Mouse (Mus musculus): ENCODE results near the gene Ezh1. TPM values are rescaled to one million over a fixed set of nuclear protein-coding genes. Genes with fewer than 3 reads are reported as not detected.
A peak's percentile ranks its signal among the peaks of the same experiment; 100 is the strongest.

Ezh1 gene
- total RNA-seq, 2 experiments from 2014 or later, result 55.7 to 62.7 TPM

DNA sequence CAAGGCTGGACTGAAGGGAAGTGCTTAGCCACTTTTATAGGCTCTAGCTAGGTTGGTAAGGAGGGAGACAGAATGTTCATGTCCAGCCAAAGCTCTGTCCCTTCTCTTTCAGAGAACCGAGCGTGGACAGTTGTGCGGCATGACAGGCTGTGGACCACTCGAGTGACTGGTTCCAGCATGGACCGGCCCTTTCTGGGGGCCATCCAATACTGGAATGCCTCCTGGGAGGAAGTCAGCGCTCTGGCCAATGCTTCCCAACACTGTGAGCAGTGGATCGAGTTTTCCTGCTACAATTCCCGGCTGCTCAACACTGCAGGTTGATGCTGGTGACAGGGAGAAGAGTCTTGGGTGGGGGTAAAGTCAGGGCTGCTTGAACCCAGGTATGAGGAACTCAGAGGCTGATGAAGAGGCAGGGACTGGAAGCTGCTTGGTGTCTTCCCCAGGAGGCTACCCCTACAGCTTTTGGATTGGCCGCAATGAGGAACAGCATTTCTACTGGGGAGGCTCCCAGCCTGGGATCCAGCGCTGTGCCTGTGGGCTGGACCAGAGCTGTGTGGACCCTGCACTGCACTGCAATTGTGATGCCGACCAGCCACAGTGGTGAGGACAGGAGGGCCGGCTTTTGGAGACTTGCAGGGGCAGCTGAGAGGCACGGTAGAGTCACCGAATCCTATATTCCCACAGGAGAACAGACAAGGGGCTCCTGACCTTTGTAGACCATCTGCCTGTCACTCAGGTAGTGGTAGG lies 43.3 kb downstream of the Ezh1 start:
- no peak for DNase-seq (ENCODE audit: low spot score in 2 of 2)

DNA sequence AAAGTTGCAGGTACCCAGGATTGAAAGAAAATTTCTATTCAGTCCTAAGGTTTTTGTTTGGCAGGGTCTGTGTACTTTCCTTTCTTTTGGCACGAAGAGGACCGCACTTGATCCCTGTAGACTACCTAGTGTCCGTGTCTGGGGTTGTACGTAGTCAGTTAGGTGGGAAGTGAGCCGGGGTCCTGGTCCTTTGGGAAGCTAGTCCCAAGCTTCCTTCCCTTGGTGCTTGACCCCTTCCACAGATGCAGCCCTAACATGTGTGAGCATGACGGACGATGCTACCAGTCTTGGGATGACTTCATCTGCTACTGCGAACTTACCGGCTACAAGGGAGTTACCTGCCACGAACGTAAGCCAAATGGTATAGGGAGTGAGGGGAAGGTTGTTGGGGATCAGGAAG lies 44.3 kb downstream of the Ezh1 start:
- DNase-seq (ENCODE audit: low spot score in 2 of 2), result no peak

DNA sequence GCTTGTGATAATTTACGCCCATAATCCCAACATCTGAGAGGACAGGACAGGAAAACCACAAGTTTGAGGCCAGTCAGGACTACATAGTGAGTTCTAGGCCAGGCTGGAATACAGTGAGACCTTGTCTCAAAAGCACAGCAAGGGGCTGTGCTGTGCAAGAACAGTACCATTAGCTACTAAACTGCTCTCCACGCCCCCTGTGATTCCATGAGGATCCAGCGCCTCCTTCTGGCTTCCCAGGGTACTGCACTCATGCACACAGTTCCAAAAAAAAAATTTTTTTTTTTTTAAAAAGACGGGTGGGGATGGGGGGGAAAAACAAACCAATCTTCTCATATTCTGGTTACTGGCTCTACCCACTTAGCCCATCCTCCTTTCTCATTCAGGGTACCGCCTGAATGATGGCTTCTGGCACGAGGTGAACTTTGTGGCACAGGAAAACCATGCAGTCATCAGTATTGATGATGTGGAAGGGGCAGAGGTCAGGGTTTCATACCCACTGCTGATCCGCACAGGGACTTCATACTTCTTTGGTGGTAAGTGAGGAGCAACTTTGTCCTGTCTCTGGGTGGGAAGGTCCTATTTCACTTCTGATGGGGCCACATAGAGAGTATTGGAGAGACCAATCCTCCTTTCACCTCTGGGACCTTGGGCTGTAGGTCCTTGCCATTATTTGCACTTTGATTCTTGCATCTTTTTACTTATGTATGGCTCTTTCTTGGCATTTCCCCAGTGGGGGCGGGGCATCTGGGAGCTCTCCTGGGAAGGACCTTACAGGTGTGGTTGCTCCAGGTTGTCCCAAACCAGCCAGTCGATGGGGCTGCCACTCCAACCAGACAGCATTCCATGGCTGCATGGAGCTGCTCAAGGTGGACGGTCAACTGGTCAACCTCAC lies 45.2 kb downstream of the Ezh1 start:
- DNase-seq (ENCODE audit: low spot score in 2 of 2), result peak in 1 of 2 experiments; percentile 75

DNA sequence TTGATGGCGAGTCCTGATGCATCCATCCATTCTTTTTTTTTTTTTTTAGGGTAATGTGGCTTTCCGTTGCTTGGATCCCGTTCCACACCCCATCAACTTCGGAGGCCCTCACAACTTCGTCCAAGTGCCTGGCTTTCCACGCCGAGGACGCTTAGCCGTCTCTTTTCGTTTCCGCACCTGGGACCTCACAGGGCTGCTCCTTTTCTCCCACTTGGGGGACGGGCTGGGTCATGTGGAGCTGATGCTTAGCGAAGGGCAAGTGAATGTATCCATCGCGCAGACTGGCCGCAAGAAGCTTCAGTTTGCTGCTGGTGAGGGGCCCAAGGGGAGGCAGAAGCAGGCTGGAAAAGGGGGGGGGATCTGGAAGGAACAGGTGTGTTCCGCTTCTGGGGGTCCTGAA lies 46.0 kb downstream of the Ezh1 start:
- no peak for DNase-seq (ENCODE audit: low spot score in 2 of 2)

DNA sequence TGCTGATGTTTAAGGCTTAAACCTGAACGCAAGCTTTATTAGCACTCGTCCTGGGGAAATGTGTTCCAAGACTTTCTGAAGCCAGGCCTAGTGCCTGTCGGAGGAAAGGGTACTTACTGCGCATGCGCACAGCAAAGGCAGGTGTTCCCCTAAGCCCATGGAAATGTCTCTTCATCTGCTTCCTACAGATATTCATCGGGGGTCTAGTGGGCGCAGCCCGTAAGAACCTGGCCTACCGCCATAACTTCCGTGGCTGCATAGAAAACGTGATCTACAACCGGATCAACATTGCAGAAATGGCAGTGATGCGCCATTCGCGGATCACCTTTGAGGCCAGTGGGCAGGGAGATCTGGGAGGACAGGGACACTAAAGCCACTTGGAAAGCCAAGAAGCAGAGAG lies 47.0 kb downstream of the Ezh1 start:
- DNase-seq (ENCODE audit: low spot score in 2 of 2), result no peak

DNA sequence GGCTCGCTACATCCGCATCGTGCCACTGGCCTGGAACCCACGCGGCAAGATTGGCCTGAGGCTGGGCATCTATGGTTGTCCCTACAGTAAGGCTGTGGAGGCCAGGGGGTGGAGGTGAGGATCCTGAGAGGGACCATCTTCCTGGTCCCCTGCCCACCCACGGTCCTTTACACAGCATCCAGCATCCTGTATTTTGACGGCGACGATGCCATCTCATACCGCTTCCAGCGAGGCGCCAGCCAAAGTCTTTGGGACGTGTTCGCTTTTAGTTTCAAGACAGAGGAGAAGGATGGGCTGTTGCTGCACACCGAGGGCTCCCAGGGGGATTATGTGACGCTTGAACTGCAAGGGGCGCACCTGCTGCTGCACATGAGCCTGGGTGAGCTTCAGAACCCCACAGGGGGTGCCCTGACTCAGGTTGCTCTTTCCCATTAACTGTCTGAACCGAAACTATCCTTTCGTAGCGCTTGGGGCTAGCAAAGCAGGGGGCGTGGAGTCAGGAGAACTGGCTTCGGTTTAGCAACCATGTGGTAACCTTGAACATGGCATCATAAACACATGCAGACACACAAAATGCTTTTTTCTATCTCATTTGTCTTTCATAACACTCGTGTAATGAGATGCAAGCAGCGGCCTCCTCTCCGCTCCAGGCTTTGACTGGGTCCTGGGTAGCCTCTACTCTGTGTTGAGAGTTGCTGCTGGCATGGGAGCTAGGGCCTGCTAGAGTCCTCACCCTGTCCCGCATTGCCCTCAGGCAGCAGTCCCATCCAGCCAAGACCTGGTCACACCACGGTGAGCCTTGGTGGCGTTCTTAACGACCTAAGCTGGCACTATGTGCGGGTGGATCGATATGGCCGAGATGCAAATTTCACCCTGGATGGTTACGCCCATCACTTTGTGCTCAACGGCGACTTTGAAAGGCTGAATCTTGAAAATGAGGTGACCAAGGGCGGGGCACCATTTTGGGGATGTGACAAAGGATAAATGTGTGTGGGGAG lies 47.9 kb downstream of the Ezh1 start:
- no peak for DNase-seq (ENCODE audit: low spot score in 2 of 2)

DNA sequence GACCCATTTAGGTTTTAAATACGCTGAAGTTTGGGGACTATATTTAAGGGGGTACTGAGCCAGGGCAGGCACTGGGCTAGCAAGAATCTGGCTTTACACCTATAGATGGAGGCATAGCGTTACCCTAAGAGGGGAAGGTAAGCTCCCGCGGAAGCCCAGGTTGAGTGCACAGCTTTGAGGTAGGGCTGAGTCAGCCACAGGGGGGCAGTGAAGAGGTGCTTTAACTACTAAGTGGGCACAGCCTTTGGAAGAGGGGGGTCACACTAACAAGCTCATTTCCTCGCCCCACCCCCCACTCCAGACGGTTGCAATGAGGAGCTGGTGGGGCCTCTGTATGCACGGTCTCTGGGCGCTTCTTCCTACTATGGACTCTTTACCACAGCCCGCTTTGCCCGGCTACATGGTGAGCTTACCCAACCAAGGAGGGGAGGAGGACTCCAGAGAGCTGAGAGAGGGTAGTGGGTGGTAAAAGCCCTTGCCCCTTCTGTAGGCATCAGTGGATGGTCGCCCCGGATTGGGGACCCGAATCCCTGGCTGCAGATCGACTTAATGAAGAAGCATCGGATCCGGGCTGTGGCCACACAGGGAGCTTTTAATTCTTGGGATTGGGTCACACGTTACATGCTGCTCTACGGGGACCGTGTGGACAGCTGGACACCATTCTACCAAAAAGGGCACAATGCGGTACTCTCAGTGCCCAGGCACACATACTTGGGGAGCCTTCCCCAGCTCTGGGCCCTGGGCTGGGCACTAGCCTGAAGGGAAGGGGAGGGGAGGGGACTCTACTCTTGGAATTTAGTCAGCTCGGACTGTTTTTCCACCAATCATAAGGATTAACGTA lies 49.1 kb downstream of the Ezh1 start:
- peak; percentile 74 to 83 for DNase-seq (ENCODE audit: low spot score in 2 of 2)

DNA sequence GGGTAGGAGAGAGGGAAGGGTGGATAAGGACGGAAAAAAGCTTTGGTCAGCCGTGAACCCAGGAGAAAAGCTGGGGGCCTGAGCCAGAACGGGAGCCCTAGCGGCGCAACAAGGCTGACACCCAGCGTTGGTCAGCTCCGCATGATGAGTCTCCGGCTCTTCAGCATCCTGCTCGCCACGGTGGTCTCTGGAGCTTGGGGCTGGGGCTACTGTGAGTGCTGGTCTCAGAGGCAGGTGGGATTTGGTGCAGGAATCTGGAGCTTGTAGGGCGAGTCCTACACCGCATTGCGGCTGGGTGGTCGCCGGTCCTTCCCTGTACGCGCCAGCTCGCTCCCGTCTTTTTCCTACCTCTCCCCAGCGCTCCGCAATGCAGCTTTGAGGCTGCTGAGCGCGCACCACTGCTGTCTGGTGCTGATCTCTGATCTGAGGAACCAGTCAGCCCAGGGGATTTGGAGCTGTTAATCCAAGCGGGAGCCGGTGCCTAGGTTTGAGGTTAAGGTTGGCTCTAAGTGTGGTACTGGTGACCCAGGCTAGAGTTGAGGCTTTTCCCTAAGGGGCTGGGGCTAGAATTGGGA lies 50.1 kb downstream of the Ezh1 start:
- peak in 1 of 2 experiments; percentile 66 for DNase-seq (ENCODE audit: low spot score in 2 of 2)

DNA sequence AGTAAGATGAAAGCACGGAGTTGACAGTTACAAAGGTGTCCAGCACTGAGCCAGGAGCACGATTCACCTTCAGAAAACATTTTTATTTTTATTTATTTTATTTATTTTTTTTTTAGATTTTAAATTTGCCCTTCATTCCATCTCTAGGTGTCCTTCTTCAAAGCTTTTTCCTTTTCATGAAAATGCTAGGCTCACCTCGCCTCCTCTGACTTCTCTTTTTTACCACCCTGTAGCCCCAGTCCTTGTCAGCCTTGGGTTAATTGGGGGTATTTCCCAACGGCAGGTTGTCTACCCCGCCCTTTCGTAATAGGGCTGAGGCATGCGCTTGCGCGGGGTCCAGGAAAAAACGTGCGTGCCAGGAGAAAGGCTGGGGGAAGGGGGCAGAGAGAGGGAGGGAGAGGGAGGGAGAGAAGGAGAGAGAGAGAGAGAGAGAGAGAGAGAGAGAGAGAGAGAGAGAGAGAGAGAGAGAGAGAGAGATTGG lies 50.6 kb downstream of the Ezh1 start:
- DNase-seq (ENCODE audit: low spot score in 2 of 2), result peak; percentile 54 to 63

DNA sequence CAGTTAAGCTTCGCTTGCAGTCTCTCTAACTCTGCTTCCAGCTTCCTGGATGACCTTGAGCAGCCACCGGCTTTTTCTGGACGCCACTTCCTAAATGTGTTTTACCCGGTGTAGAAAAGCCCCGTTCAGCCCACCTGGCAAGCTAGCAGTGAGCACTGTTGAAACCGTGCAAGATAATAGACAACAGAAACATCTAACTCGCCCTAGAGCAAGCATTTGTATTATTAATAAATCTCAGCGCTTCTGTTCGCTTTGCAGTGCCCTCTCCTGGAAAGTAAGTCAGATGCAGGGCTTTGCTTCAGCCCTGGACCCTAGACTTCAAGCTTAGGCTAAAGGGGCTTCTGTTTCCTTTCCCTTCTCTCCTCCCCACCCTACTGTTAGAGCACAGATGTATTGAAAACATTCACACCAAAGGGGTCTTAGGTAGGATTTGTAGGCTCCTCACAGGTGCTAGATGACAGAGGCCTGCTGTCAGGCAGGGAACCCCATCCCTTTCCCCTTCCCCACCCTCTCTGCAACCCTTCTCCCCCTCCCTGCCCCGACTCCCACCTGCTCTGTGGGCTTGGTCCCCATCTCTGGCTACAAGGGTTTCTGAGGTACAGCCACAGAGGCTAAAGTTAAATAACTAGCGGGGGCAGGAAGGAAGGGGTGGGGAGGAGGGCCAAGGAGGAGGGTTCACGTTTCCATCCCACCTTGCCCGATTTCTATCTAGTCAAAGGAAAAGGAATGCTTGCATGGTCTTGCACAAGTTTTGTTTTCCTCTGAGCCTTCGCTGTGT lies 51.2 kb downstream of the Ezh1 start, which contains the start of gene Ccr10:
Gene Ccr10 (minus strand): TSS at position 593 of the 778 bp plus-strand sequence.
- DNase-seq (ENCODE audit: low spot score in 2 of 2), result no peak

DNA sequence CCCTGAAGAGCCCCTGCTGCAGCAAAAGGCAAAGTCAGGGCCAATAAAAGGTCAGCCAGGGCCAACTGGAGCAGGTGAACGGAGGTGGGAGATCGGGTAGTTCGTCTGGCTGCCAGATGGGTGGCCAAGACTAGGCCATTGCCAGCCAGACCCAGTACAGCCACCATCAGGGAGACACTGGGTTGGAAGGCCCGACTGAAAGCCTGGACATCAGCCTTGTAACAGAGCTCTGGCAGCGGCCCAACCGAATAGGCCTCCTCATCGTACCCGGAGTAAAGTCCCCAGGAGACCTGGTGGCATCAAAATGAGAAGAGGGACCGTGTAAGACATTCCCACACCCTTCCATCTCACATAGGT lies 51.9 kb downstream of the Ezh1 start:
- no peak for DNase-seq (ENCODE audit: low spot score in 2 of 2)

DNA sequence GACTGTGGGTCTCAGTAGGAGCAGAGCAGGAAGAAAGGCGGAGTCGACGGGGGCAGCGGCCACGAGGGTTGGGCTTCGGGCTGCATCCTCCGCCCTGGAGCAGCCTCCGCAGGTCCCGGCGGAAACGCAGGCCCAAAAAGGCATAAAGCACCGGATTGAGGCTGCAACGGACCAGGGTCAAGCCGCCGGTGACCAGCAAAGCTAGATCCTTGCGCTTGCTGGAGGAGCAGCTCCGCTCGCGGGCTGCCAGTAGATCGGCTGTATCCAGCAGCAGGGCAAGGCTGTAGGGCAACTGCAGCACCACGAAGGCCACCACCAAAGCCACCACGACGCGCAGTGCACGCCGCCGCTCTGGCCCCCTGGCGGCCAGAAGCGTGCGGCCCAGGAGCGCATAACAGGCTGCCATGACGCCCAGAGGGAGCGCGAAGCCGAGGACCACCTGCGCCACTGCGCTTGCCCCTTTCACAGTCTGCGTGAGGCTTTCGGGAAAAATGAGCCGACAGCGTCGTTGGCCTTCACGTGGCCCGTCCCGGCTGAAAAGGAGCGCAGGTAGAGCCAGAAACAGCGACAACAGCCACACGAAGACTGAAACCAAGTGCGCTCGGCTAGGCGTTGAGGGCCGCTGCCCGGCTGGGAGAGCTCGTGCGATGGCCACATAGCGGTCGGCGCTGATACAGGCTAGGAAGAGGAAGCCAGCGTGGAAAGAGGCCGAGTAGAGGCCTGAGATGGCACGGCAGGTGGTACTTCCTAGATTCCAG lies 52.5 kb downstream of the Ezh1 start:
- DNase-seq (ENCODE audit: low spot score in 2 of 2), result peak; percentile 57 to 64

DNA sequence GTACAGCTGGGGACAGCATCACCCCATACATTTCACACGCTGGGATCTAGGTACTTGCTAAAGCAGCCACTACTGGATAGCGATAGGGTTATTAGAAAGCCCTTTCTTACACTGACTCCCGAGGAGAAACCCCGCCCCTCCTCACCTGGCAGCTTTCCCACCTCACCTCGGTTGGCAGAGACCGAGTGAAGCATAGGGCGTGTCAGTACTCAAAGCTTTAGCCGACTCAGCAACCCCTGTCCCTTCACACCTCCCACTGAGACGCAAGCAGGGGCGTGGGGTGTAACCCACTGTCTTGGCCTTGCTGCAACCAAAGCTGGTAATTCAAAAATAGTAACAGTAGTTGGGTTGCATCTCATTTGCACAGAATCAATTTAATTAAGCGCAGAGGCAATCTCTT lies 53.2 kb downstream of the Ezh1 start:
- DNase-seq (ENCODE audit: low spot score in 2 of 2), result no peak

DNA sequence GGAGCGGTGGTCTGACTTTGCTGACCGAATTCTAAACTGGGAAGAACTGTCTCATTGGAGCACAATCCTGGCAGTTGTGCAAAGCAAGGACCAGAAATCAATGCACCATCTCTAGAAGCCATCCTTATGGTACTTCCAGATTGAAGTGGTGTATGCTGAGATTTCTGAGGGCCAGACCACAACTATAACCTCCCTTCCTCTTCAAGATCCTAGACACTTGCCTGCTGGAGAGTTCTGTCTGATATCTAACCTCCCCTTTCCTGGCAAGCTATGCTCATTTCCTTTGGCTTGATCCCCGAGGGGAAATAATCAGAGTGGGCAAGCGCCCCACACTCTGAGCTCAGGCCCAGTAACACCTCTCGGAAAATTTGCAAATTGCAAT lies 53.8 kb downstream of the Ezh1 start:
- DNase-seq (ENCODE audit: low spot score in 2 of 2), result no peak

DNA sequence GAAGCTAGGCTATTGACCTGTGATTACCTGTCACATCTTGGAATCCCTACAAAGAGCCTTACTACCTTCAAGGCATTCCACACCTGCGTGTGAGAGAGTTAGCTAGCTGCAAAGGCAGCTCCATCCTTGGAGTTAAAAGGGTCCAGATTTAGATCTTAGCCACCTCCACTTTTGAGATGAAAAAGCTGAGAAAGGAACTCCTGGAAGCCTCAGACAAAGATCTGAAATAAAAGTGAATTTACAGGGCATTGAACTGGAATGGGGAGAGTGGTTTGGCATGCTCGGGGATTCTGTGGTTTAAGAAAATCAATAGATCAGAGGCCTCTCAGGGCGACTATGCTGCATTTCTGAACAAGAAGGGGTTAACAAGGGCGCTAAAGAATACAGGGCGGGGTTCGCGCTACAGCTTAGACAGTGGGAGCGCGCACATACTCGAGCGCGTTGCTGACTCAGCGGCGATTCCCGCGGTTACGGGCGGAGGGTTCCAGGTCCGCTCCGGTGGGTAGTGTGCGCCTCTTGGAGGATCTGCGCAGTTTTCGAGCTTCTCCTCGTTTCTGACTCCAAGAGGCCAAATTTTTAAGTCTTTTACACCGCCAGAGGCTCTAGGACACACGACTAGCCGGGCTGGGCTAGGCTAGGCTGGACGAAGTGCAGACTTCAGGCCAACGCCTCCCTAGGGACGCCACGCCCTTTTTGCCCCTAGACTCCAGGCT lies 54.4 kb downstream of the Ezh1 start:
- DNase-seq (ENCODE audit: low spot score in 2 of 2), result peak; percentile 66 to 76

DNA sequence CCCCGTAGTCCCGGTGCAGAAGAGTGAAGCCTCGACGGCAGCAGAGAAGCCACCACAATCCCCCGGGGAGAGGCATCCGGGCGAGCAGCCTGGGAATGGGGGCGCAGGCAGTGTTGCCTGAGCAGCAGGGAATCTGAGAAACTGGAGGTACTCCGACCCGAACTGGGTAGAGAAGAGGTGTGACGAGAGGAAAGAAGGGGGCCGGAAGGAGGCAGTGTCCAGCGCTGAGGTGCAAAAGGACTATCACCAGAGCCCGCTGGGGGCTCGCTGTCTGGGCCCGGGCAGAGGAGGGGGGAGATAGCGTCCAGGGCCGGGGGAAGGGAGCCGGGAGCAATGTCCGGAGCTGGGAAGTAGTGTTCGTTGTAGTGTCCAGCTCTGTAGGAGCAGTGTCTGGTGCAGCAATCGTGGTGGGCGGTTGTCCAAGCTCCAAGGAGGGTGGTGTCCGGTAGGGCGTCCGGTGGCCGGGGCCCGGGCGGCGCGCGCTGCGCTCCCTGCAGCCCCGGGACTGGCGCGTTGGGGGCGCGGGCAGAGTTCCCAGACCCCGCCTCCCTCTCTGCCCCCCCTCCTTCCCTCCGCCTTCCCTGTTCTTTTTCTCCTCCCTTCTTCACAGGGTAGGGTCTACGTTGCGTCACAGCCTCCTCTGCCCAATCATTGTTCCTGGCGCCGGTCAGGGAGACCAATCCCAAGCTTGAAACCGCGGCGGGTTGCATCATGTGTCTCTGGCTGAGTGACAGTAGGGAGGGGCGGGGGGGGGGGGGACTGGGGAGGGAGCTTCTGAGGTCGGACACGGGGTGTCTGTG lies 55.3 kb downstream of the Ezh1 start, which contains the start of gene Plekhh3:
Gene Plekhh3 (minus strand): TSS at position 541 of the 800 bp plus-strand sequence.
- DNase-seq (ENCODE audit: low spot score in 2 of 2), result peak; percentile 90 to 95
